Mouse (Mus musculus) adrenal gland, postnatal 10 days (tissue): ENCODE measurements around the gene Tmem161a. TPM values are rescaled to one million over a fixed set of nuclear protein-coding genes. Genes with fewer than 3 reads are reported as not detected.

Experiments
- DNase-seq: peaks from one replicate; pipeline ENCODE4 v3.0.0; 2021; ENCODE audit warnings: mixed read lengths
- long read RNA-seq, 2 experiments: library from polyadenylated mRNA; stranded (forward); transcript quantifications; one replicate each; pipeline ENCODE4 v2.0.0; 2021
- total RNA-seq, 2 experiments: library from RNA; stranded (reverse); gene quantifications; 2 replicates each; pipeline ENCODE4 v1.2.3; 2021

Gene Tmem161a
- 10 to 100 TPM; 43.1 to 47.0 TPM for total RNA-seq
- long read RNA-seq, experiment 1, transcript Tmem161a-201 (12 exons, 3,018 nt), result major isoform, 9 of 64 reads
- long read RNA-seq, experiment 1, partial matches to known transcripts, result 43 of 64 reads
- long read RNA-seq, experiment 1, other reads (novel, unspliced or antisense), result 10 of 64 reads
- long read RNA-seq, experiment 2, transcript Tmem161a-214 (11 exons, 2,080 nt), result minor isoform, 5 of 38 reads
- long read RNA-seq, experiment 2, transcript Tmem161a-201 (12 exons, 3,018 nt), result major isoform, 7 of 38 reads
- long read RNA-seq, experiment 2, partial matches to known transcripts, result 6 of 38 reads
- long read RNA-seq, experiment 2, other reads (novel, unspliced or antisense), result 20 of 38 reads

- peak; percentile 93 for DNase-seq
These were observed at the start of gene Tmem161a for GRCm38 (mm10) chr8:70172043-70172681. Tmem161a (plus strand) TSS chr8:70172356.

- no peak for DNase-seq
These were observed 49.3 kb upstream of the Tmem161a start for GRCm38 (mm10) chr8:70122863-70123262.

- no peak for DNase-seq
These were observed 47.2 kb upstream of the Tmem161a start for GRCm38 (mm10) chr8:70124992-70125391.

- peak; percentile 86 for DNase-seq
These were observed 43.7 kb upstream of the Tmem161a start for GRCm38 (mm10) chr8:70128435-70128834.

GRCm38 (mm10) chr8:70129309-70129952 lies 42.7 kb upstream of the Tmem161a start:
- DNase-seq, result peak; percentile 77

GRCm38 (mm10) chr8:70130066-70130465 lies 42.1 kb upstream of the Tmem161a start:
- DNase-seq, result no peak

- peak; percentile 91 for DNase-seq
These were observed 40.8 kb upstream of the Tmem161a start, which contains the start of gene Nr2c2ap for GRCm38 (mm10) chr8:70131166-70131883. Nr2c2ap (plus strand) TSS chr8:70131333.

- DNase-seq, result no peak
These were observed 38.1 kb upstream of the Tmem161a start for GRCm38 (mm10) chr8:70134086-70134485.

GRCm38 (mm10) chr8:70134931-70135330 lies 37.2 kb upstream of the Tmem161a start:
- DNase-seq, result no peak

- DNase-seq, result no peak
These were observed 35.6 kb upstream of the Tmem161a start for GRCm38 (mm10) chr8:70136591-70136990.

GRCm38 (mm10) chr8:70137890-70138289 lies 34.3 kb upstream of the Tmem161a start:
- no peak for DNase-seq

- DNase-seq, result peak; percentile 99
These were observed 32.9 kb upstream of the Tmem161a start, which contains the start of the genes Rfxank, Borcs8 and Mef2b for GRCm38 (mm10) chr8:70139026-70139857. Rfxank (minus strand) TSS chr8:70139154. Borcs8 (plus strand) TSS chr8:70139499. Mef2b (plus strand) TSS chr8:70139711.

GRCm38 (mm10) chr8:70139981-70140380 lies 32.2 kb upstream of the Tmem161a start:
- DNase-seq, result peak; percentile 10

GRCm38 (mm10) chr8:70147678-70148607 lies 24.2 kb upstream of the Tmem161a start:
- DNase-seq, result no peak

- no peak for DNase-seq
These were observed 22.0 kb upstream of the Tmem161a start for GRCm38 (mm10) chr8:70150158-70150557.

GRCm38 (mm10) chr8:70152537-70153257 lies 19.5 kb upstream of the Tmem161a start:
- DNase-seq, result peak; percentile 86

- no peak for DNase-seq
These were observed 14.8 kb upstream of the Tmem161a start for GRCm38 (mm10) chr8:70157240-70157800.

GRCm38 (mm10) chr8:70158069-70158853 lies 13.9 kb upstream of the Tmem161a start:
- DNase-seq, result peak; percentile 85
